Mouse (Mus musculus): Measurements from ENCODE around the gene Hdac9. TPM values are rescaled to one million over a fixed set of nuclear protein-coding genes. Genes with fewer than 3 reads are reported as not detected.

Gene Hdac9
- polyA plus RNA-seq, 1 experiment from 2014 or later, result 1.5 TPM

DNA sequence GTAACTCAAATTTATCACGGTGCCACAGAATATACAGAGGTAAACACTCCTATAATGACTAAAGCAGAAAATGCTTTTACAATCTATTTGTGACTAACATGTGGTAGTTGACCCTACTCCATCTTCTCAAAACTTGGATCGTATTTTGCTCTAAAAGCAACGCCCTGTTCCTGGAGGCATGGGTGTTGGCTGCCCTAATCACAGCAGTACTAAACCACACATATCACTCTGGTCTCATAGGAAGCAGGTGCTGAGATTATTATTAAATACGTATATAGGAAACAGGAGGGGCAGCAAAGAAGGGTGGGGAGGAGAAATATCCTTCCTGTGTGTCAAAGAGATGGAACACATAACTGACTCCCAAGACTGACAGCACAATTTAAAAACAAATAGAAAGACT lies 90.0 kb downstream of the Hdac9 start:
- DNase-seq (ENCODE audit: low spot score), result no peak
- Histone ChIP-seq H3K4me3 (ENCODE audit: low read depth, low read length) (no peak overlapping the region), H3K36me3 (ENCODE audit: control insufficient read depth, insufficient read depth, low read length) (no peaks in the 10 kb centered on the region), H3K27ac (replicated peaks) (no peak overlapping the region), H3K9ac (ENCODE audit: low read length) (no peak overlapping the region), H3K4me1 (replicated peaks; ENCODE audit: control insufficient read depth, insufficient read depth) (no peaks in the 10 kb centered on the region), H3K27me3 (ENCODE audit: control insufficient read depth, insufficient read depth, low read length) (no peaks in the 10 kb centered on the region), H3K4me2 (replicated peaks; ENCODE audit: low read depth) (no peak overlapping the region), H3K9me3 (ENCODE audit: control insufficient read depth, low read length) (no peaks in the 10 kb centered on the region)
- WGBS, result 67% methylated on average over 4 of the region's 4 CpGs
- TF ChIP-seq CTCF (IDR thresholded peaks at IDR 0.05; ENCODE audit: low read depth) (no peak), EP300 (optimal IDR thresholded peaks at IDR 0.05) (no peak)
- ATAC-seq (ENCODE audit: low FRiP score, low TSS enrichment), result no peak

- DNase-seq (ENCODE audit: low spot score) (no peak), ATAC-seq (ENCODE audit: low FRiP score, low TSS enrichment) (no peak)
- Histone ChIP-seq H3K4me1 (replicated peaks; ENCODE audit: control insufficient read depth, insufficient read depth) (no peaks in the 10 kb centered on the region), H3K27me3 (ENCODE audit: control insufficient read depth, insufficient read depth, low read length) (no peaks in the 10 kb centered on the region), H3K36me3 (ENCODE audit: control insufficient read depth, insufficient read depth, low read length) (no peaks in the 10 kb centered on the region), H3K9ac (ENCODE audit: low read length) (no peak overlapping the region), H3K4me3 (ENCODE audit: low read depth, low read length) (no peak overlapping the region), H3K27ac (replicated peaks) (no peak overlapping the region), H3K4me2 (replicated peaks; ENCODE audit: low read depth) (no peak overlapping the region), H3K9me3 (ENCODE audit: control insufficient read depth, low read length) (no peaks in the 10 kb centered on the region)
- 39% methylated on average over 6 of the region's 6 CpGs for WGBS
- TF ChIP-seq EP300 (optimal IDR thresholded peaks at IDR 0.05), result no peak
- TF ChIP-seq CTCF (IDR thresholded peaks at IDR 0.05; ENCODE audit: low read depth), result no peak
Measured at GRCm38 (mm10) chr12:34820229-34820628, 96.7 kb downstream of the Hdac9 start.

- WGBS, result 39% methylated on average over 10 of the region's 10 CpGs
- Histone ChIP-seq H3K27me3 (ENCODE audit: control insufficient read depth, insufficient read depth, low read length) (no peaks in the 10 kb centered on the region), H3K27ac (replicated peaks) (no peak overlapping the region), H3K9me3 (ENCODE audit: control insufficient read depth, low read length) (no peaks in the 10 kb centered on the region), H3K36me3 (ENCODE audit: control insufficient read depth, insufficient read depth, low read length) (no peaks in the 10 kb centered on the region), H3K4me3 (ENCODE audit: low read depth, low read length) (no peak overlapping the region), H3K4me2 (replicated peaks; ENCODE audit: low read depth) (no peak overlapping the region), H3K4me1 (replicated peaks; ENCODE audit: control insufficient read depth, insufficient read depth) (no peaks in the 10 kb centered on the region), H3K9ac (ENCODE audit: low read length) (no peak overlapping the region)
- TF ChIP-seq EP300 (optimal IDR thresholded peaks at IDR 0.05) (no peak), CTCF (IDR thresholded peaks at IDR 0.05; ENCODE audit: low read depth) (no peak)
- DNase-seq (ENCODE audit: low spot score) (no peak), ATAC-seq (ENCODE audit: low FRiP score, low TSS enrichment) (no peak)
Measured at GRCm38 (mm10) chr12:34811673-34812613, 105.0 kb downstream of the Hdac9 start.

DNA sequence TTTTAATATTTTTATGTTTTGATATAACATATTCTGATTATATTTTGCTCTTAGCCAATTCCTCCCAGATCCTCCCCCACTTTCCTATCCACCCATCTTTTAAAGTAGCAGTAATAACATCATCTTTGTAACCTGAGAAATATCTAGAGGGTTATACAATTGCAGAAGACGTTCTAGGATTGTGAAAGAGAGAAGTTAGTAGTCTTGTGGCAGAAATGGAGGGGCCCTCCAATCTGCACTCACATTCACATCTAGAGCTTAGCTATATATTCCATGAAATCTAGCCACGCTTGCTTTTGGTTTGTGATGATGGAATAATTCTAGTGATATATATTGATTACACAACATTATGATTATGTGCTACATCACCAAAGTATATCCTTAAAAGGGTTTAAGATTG lies 106.7 kb downstream of the Hdac9 start:
- Histone ChIP-seq H3K27ac (replicated peaks) (no peak overlapping the region), H3K36me3 (ENCODE audit: control insufficient read depth, insufficient read depth, low read length) (no peaks in the 10 kb centered on the region), H3K27me3 (ENCODE audit: control insufficient read depth, insufficient read depth, low read length) (no peaks in the 10 kb centered on the region), H3K4me1 (replicated peaks; ENCODE audit: control insufficient read depth, insufficient read depth) (no peaks in the 10 kb centered on the region), H3K4me2 (replicated peaks; ENCODE audit: low read depth) (no peak overlapping the region), H3K9ac (ENCODE audit: low read length) (no peak overlapping the region), H3K9me3 (ENCODE audit: control insufficient read depth, low read length) (no peaks in the 10 kb centered on the region), H3K4me3 (ENCODE audit: low read depth, low read length) (no peak overlapping the region)
- 85% methylated on average over 2 of the region's 2 CpGs for WGBS
- DNase-seq (ENCODE audit: low spot score), result no peak
- ATAC-seq (ENCODE audit: low FRiP score, low TSS enrichment), result no peak
- TF ChIP-seq EP300 (optimal IDR thresholded peaks at IDR 0.05) (no peak), CTCF (IDR thresholded peaks at IDR 0.05; ENCODE audit: low read depth) (no peak)

GRCm38 (mm10) chr12:34808180-34808579 lies 108.7 kb downstream of the Hdac9 start:
- no peak overlapping the region for H3K4me3 ChIP-seq (ENCODE audit: low read depth, low read length)

GRCm38 (mm10) chr12:34806528-34806927 lies 110.4 kb downstream of the Hdac9 start:
- H3K36me3 ChIP-seq (ENCODE audit: control insufficient read depth, insufficient read depth, low read length), result no peaks in the 10 kb centered on the region
- H3K4me2 ChIP-seq (replicated peaks; ENCODE audit: low read depth), result no peak overlapping the region
- H3K27me3 ChIP-seq (ENCODE audit: control insufficient read depth, insufficient read depth, low read length), result no peaks in the 10 kb centered on the region
- H3K27ac ChIP-seq (replicated peaks), result no peak overlapping the region
- TF ChIP-seq CTCF (IDR thresholded peaks at IDR 0.05; ENCODE audit: low read depth), result no peak
- TF ChIP-seq EP300 (optimal IDR thresholded peaks at IDR 0.05), result no peak
- H3K4me1 ChIP-seq (replicated peaks; ENCODE audit: control insufficient read depth, insufficient read depth), result no peaks in the 10 kb centered on the region
- H3K4me3 ChIP-seq (ENCODE audit: low read depth, low read length), result no peak overlapping the region
- H3K9ac ChIP-seq (ENCODE audit: low read length), result no peak overlapping the region
- no peaks in the 10 kb centered on the region for H3K9me3 ChIP-seq (ENCODE audit: control insufficient read depth, low read length)
- no peak for DNase-seq (ENCODE audit: low spot score)
- ATAC-seq (ENCODE audit: low FRiP score, low TSS enrichment), result no peak

More at GRCm38 (mm10) chr12:34808180-34808579, 108.7 kb downstream of the Hdac9 start:
- Histone ChIP-seq H3K9ac (ENCODE audit: low read length) (no peak overlapping the region), H3K27ac (replicated peaks) (no peak overlapping the region), H3K27me3 (ENCODE audit: control insufficient read depth, insufficient read depth, low read length) (no peaks in the 10 kb centered on the region), H3K36me3 (ENCODE audit: control insufficient read depth, insufficient read depth, low read length) (no peaks in the 10 kb centered on the region), H3K4me2 (replicated peaks; ENCODE audit: low read depth) (no peak overlapping the region), H3K9me3 (ENCODE audit: control insufficient read depth, low read length) (no peaks in the 10 kb centered on the region), H3K4me1 (replicated peaks; ENCODE audit: control insufficient read depth, insufficient read depth) (no peaks in the 10 kb centered on the region)
- DNase-seq (ENCODE audit: low spot score) (no peak), ATAC-seq (ENCODE audit: low FRiP score, low TSS enrichment) (no peak)
- 76% methylated on average over 1 of the region's 1 CpGs for WGBS
- TF ChIP-seq CTCF (IDR thresholded peaks at IDR 0.05; ENCODE audit: low read depth) (no peak), EP300 (optimal IDR thresholded peaks at IDR 0.05) (no peak)

All from stomach, postnatal 0 days (tissue).